Mouse (Mus musculus) Patski (cell line): ENCODE results near the gene Tmem74b. TPM values are rescaled to one million over a fixed set of nuclear protein-coding genes. Genes with fewer than 3 reads are reported as not detected.
A peak's percentile ranks its signal among the peaks of the same experiment; 100 is the strongest.

ENCODE experiments used
- ATAC-seq: fragments of 100-300 bp; one replicate; pipeline ENCODE4 v1.8.0; 2021
- CTCF ChIA-PET: fragments of 350-600 bp; sonication (Branson Sonifier 250); formaldehyde crosslinking; loops from one replicate; lab custom pipeline; 2022; ENCODE audit warnings: inconsistent platforms; lab: Charles Lee
- POLR2A ChIA-PET: fragments of 350-600 bp; sonication (Branson Sonifier 250); formaldehyde crosslinking; loops from one replicate; lab custom pipeline; 2022; ENCODE audit warnings: antibody characterized with exemption, inconsistent platforms; lab: Charles Lee
- DNase-seq: peaks from one replicate; pipeline ENCODE4 v3.0.0-alpha.2; 2011; ENCODE audit warnings: low read depth, low spot score
- H3K27me3 ChIP-seq: fragments of 371-371 bp; one replicate; pipeline ENCODE4 v1.5.1; 2021
- CTCF ChIP-seq: fragments of 100-300 bp; IDR thresholded peaks from one replicate; pipeline ENCODE4 v1.5.1; 2021
- in situ Hi-C: fragments of 300-500 bp; cut with MboI; formaldehyde crosslinking; loops from 3 replicates; pipeline ENCODE4 v1.11.1; 2018; ENCODE audit warnings: low pct_unique_long_range_greater_than_20kb, mixed read lengths
- polyA plus RNA-seq: library from polyadenylated mRNA; unstranded; gene quantifications from one replicate; pipeline ENCODE4 v1.2.3, GENCODE M21; 2021

Tmem74b gene
- polyA plus RNA-seq, 1 experiment from 2014 or later = 0.18 TPM

GRCm38 (mm10) chr2:151712647-151713046 is 10.8 kb downstream of the Tmem74b start:
- in situ Hi-C loops = no loop called here
- peak; percentile 2 for DNase-seq
- ATAC-seq = peak; percentile 31
- no peak for TF ChIP-seq CTCF
- no peaks in the 10 kb centered on the region for H3K27me3 ChIP-seq
- ChIA-PET POLR2A (no interaction called here), CTCF (interaction anchor here (0.7 to 1.0 kb wide), 2 partner anchors 14 to 15 kb away, joined by 3 to 5 read pairs; no protein-coding TSS in a partner anchor)

- ATAC-seq = no peak
- POLR2A ChIA-PET = no interaction called here
Measured at GRCm38 (mm10) chr2:151715526-151715925, 13.7 kb downstream of the Tmem74b start.

DNA sequence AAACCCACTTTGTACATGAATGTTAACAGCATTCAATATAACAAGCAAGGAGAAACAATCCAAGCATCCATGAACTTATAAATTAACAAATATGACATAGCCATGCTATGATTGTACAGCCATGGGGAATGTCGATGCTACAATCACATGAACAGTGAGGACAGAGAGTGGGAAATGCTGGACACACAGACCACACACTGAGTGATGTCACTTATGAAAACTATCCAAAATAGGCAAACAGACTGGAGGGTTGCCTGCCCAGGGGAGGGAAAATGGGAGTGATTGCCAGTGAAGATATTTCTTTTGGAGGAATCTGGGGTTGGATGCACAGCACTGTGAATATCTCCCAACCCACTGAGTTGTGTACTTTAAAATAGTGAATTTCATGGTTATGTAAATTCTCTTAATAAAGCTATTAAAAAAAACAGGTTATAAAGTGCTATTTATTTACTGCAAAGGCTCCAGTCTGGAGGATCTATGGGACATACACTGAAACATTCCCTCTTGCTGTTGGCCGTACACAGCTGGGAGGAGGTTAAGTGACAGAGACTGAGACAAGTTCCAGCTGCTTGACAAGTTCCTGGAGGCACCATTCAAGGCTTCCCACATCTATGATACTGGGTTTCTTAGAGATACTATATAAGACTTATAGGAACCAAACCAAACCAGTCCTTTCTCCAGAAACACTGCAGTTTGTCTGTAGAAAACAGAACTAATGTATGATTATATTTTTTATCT is 14.7 kb downstream of the Tmem74b start:
- no peaks in the 10 kb centered on the region for H3K27me3 ChIP-seq
- ATAC-seq (no peak), DNase-seq (no peak)
- no peak for TF ChIP-seq CTCF
- CTCF ChIA-PET = no interaction called here
- POLR2A ChIA-PET = no interaction called here
- in situ Hi-C loops = no loop called here

More at GRCm38 (mm10) chr2:151715526-151715925, 13.7 kb downstream of the Tmem74b start:
- TF ChIP-seq CTCF = no peak
- no peak for DNase-seq
- H3K27me3 ChIP-seq = no peaks in the 10 kb centered on the region
- CTCF ChIA-PET = no interaction called here
- in situ Hi-C loops = no loop called here

GRCm38 (mm10) chr2:151724094-151724493 is 22.3 kb downstream of the Tmem74b start:
- POLR2A ChIA-PET = no interaction called here
- CTCF ChIA-PET = no interaction called here
- in situ Hi-C loops = no loop called here
- DNase-seq (no peak), ATAC-seq (no peak)
- TF ChIP-seq CTCF = no peak
- no peaks in the 10 kb centered on the region for H3K27me3 ChIP-seq

GRCm38 (mm10) chr2:151733151-151733865 is 31.5 kb downstream of the Tmem74b start:
- ChIA-PET CTCF (no interaction called here), POLR2A (no interaction called here)
- ATAC-seq = no peak
- no peaks in the 10 kb centered on the region for H3K27me3 ChIP-seq
- no peak for DNase-seq
- no peak for TF ChIP-seq CTCF
- in situ Hi-C loops = no loop called here

DNA sequence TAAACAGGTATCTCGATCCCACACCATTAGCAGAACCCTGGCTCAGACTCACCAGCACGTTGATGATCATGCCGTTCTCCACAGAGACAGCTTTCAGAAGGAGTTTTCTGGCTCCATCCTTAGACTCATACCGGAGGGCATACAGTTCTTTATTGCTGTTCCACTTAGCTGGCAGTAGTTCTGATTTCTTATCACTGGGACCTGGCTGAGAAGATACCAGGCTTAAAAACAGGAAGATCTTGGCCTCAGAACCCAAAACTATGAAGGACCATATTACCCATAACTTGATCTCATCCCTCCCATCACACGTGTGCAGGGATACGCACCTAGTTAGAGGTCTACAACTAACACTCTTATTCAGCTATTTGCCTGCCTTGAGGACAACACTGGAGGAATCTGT is 33.6 kb downstream of the Tmem74b start:
- no peaks in the 10 kb centered on the region for H3K27me3 ChIP-seq
- in situ Hi-C loops = no loop called here
- no peak for TF ChIP-seq CTCF
- ATAC-seq (no peak), DNase-seq (no peak)
- ChIA-PET POLR2A (no interaction called here), CTCF (no interaction called here)

GRCm38 (mm10) chr2:151738460-151738859 is 36.7 kb downstream of the Tmem74b start:
- no peak for ATAC-seq
- H3K27me3 ChIP-seq = no peaks in the 10 kb centered on the region
- DNase-seq = no peak
- no peak for TF ChIP-seq CTCF
- CTCF ChIA-PET = no interaction called here
- POLR2A ChIA-PET = interaction anchor here (0.7 kb wide), 1 partner anchor 223 kb away, joined by 8 read pairs; no protein-coding TSS in a partner anchor
- in situ Hi-C loops = no loop called here

GRCm38 (mm10) chr2:151739081-151739480 is 37.3 kb downstream of the Tmem74b start:
- ATAC-seq = no peak
- ChIA-PET POLR2A (no interaction called here), CTCF (interaction anchor here (1.4 kb wide), 1 partner anchor 10 kb away, joined by 6 read pairs; no protein-coding TSS in a partner anchor)
- in situ Hi-C loops = no loop called here
- no peak for TF ChIP-seq CTCF
- peaks cover 3% of the 10 kb centered on the region for H3K27me3 ChIP-seq
- no peak for DNase-seq

DNA sequence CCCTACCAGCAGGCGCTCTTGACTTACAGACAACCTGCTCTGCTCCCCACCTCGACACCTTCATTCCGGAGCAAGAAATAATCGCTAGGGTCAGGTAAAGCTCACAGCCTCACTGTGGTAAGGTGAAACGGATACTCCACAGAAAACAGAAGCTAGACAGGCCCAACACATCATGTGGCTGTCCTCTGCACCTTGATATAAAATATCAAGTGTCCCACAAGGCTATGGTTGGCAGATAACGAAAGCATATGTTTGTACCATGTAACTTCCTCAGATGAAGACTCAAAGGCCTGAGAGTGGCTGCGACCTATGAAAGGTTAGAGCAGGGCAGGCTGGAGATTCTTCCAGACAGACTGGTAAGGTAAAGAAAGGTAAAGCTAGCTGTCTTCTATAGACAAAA is 37.7 kb downstream of the Tmem74b start:
- ATAC-seq (no peak), DNase-seq (no peak)
- POLR2A ChIA-PET = no interaction called here
- in situ Hi-C loops = no loop called here
- CTCF ChIA-PET = interaction anchor here (1.4 kb wide), 1 partner anchor 9 kb away, joined by 6 read pairs; no protein-coding TSS in a partner anchor
- peaks cover 3% of the 10 kb centered on the region for H3K27me3 ChIP-seq
- no peak for TF ChIP-seq CTCF

DNA sequence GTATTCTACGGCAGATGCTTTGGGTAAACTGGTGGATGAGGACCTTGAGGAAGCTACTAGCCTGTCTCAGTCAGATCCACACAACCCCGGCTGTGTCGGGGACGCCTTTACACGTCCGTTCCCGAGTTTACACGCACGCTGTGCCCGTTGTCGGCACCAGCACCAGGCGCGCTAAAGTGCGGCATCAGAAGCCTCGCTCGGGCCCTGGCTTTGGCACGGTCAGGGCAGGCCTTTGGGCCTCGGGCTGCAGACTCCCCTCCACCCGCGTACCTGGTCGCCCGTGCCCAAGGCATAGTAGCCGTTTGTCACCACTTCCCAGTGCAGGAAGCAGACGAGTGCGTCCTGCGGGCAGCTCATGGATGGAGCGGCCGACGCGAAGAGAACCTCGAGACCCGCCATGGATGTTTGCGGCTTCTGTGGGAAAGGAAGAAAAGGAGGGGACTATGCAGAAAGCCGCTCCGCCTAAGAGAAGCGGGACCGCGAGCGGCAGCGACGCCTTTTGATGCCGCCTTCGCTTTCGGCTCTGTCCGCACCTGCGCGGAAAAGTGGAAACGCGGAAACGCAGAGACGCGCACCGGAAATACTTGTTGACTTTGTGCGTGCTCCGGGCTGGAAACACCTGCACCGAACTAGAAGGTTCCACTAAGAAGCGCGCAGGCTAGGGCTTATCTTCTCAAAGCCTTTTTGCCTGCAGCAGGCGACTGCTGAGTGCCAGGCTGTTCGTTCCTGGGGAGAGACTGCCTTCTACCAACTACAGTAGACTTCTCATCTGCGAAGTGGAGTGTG is 39.1 kb downstream of the Tmem74b start:
- CTCF ChIA-PET = interaction anchor here (0.7 to 1.4 kb wide), 2 partner anchors 8 to 12 kb away, joined by 3 to 6 read pairs; no protein-coding TSS in a partner anchor
- in situ Hi-C loops = no loop called here
- ATAC-seq (peak; percentile 80), DNase-seq (peak; percentile 50)
- POLR2A ChIA-PET = no interaction called here
- peaks cover 11% of the 10 kb centered on the region for H3K27me3 ChIP-seq
- TF ChIP-seq CTCF = no peak
